Mouse (Mus musculus) limb, embryonic 11.5 days (tissue): ENCODE results near the gene Krt1. TPM values are rescaled to one million over a fixed set of nuclear protein-coding genes. Genes with fewer than 3 reads are reported as not detected.

ENCODE experiments used
- ATAC-seq: fragments of 200-750 bp; cut with Nextera tagmentation; 2 replicates; pipeline ENCODE4 v1.8.0; 2017; ENCODE audit warnings: low read depth; ENCODE audit not compliant: insufficient number of reproducible peaks, low FRiP score, low TSS enrichment
- DNase-seq: peaks from one replicate; pipeline ENCODE4 v3.0.0-alpha.2; 2015; ENCODE audit warnings: low spot score
- H3K27ac ChIP-seq: fragments of 300-500 bp; sonication (generic); replicated peaks from 2 replicates; pipeline ENCODE4 v1.5.1; 2014; ENCODE audit warnings: low read depth, mild to moderate bottlenecking, low read length
- H3K27me3 ChIP-seq: fragments of 300-500 bp; sonication (generic); 2 replicates; pipeline ENCODE4 v1.6.1; 2014; ENCODE audit warnings: mild to moderate bottlenecking, low read length, mixed read lengths; ENCODE audit not compliant: control insufficient read depth, insufficient read depth
- H3K36me3 ChIP-seq: fragments of 300-500 bp; sonication (generic); 2 replicates; pipeline ENCODE4 v1.6.1; 2014; ENCODE audit warnings: mild to moderate bottlenecking, low read length, moderate library complexity, mixed read lengths; ENCODE audit not compliant: control insufficient read depth, insufficient read depth
- H3K4me1 ChIP-seq: fragments of 300-500 bp; sonication (generic); 2 replicates; pipeline ENCODE4 v1.6.1; 2014; ENCODE audit warnings: low read length, mixed read lengths; ENCODE audit not compliant: control insufficient read depth, insufficient read depth
- H3K4me2 ChIP-seq: fragments of 300-500 bp; sonication (generic); 2 replicates; pipeline ENCODE4 v1.6.1; 2014; ENCODE audit warnings: low read depth, mild to moderate bottlenecking, moderate library complexity; ENCODE audit not compliant: severe bottlenecking
- H3K4me3 ChIP-seq: fragments of 300-500 bp; sonication (generic); 2 replicates; pipeline ENCODE4 v1.5.1; 2014; ENCODE audit warnings: low read depth, low read length
- H3K9ac ChIP-seq: fragments of 300-500 bp; sonication (generic); 2 replicates; pipeline ENCODE4 v1.6.1; 2014; ENCODE audit warnings: mild to moderate bottlenecking, low read length
- H3K9me3 ChIP-seq: fragments of 300-500 bp; sonication (generic); 2 replicates; pipeline ENCODE4 v1.6.1; 2016; ENCODE audit warnings: low read length; ENCODE audit not compliant: control insufficient read depth
- WGBS: fragments of 180-500 bp; shearing (Covaris S2); extraction: QIAGEN DNeasy Blood & Tissue Kit; methylation state at CpG from one replicate; pipeline ENCODE4 v1.1.7; 2014; 5-methylcytosine and 5-hydroxymethylcytosine counted together
- polyA plus RNA-seq: library from polyadenylated mRNA; unstranded; fragments of >200 nt; fragmentation: Nextera tagmentation; extraction: Ambion mirVana; gene quantifications from 2 replicates; pipeline ENCODE4 v1.2.1, GENCODE M21; 2014

Krt1 gene
- polyA plus RNA-seq = 0.61 and 0.75 TPM in 2 replicates

- 71% methylated on average over 6 of the region's 6 CpGs for WGBS
- ATAC-seq = no peak
- no peaks in the 10 kb centered on the region for H3K27me3 ChIP-seq
Measured at GRCm38 (mm10) chr15:101850694-101851093, at the start of gene Krt1. TSS of gene Krt1 (minus strand) at chr15:101850794.

GRCm38 (mm10) chr15:101895216-101895615 lies 44.6 kb upstream of the Krt1 start:
- no peak for ATAC-seq
- Histone ChIP-seq H3K4me1 (no peaks in the 10 kb centered on the region), H3K27me3 (no peaks in the 10 kb centered on the region), H3K27ac (no peak overlapping the region), H3K9ac (no peak overlapping the region), H3K4me2 (no peak overlapping the region), H3K4me3 (no peak overlapping the region), H3K9me3 (no peaks in the 10 kb centered on the region), H3K36me3 (no peaks in the 10 kb centered on the region)
- DNase-seq = no peak
- WGBS = 90% methylated on average over 4 of the region's 4 CpGs

More at GRCm38 (mm10) chr15:101850694-101851093, at the start of gene Krt1:
- Histone ChIP-seq H3K9ac (no peak within 1 kb of the TSS), H3K36me3 (no peaks in the 10 kb centered on the region), H3K4me2 (no peak within 1 kb of the TSS), H3K27ac (no peak within 1 kb of the TSS), H3K4me1 (no peaks in the 10 kb centered on the region), H3K9me3 (no peaks in the 10 kb centered on the region), H3K4me3 (no peak within 1 kb of the TSS)
- no peak for DNase-seq

GRCm38 (mm10) chr15:101892820-101893219 lies 42.2 kb upstream of the Krt1 start, which contains the start of gene Krt76:
TSS of gene Krt76 (minus strand) at chr15:101892920.
- 55% methylated on average over 4 of the region's 4 CpGs for WGBS
- DNase-seq (no peak), ATAC-seq (no peak)
- no peaks in the 10 kb centered on the region for H3K36me3 ChIP-seq
- no peak within 1 kb of the TSS for H3K4me2 ChIP-seq
- H3K27me3 ChIP-seq = no peaks in the 10 kb centered on the region
- H3K4me1 ChIP-seq = no peaks in the 10 kb centered on the region
- H3K9ac ChIP-seq = no peak within 1 kb of the TSS
- H3K27ac ChIP-seq = no peak within 1 kb of the TSS
- H3K9me3 ChIP-seq = no peaks in the 10 kb centered on the region
- H3K4me3 ChIP-seq = no peak within 1 kb of the TSS

GRCm38 (mm10) chr15:101879776-101880175 lies 29.2 kb upstream of the Krt1 start:
- DNase-seq (peak; percentile 66), ATAC-seq (no peak)
- 17% methylated on average over 11 of the region's 11 CpGs for WGBS

GRCm38 (mm10) chr15:101878041-101878440 lies 27.4 kb upstream of the Krt1 start:
- Histone ChIP-seq H3K27ac (no peak overlapping the region), H3K4me3 (no peak overlapping the region), H3K9ac (no peak overlapping the region), H3K4me1 (no peaks in the 10 kb centered on the region), H3K36me3 (no peaks in the 10 kb centered on the region), H3K27me3 (no peaks in the 10 kb centered on the region), H3K9me3 (no peaks in the 10 kb centered on the region), H3K4me2 (no peak overlapping the region)
- no peak for DNase-seq
- WGBS = 57% methylated on average over 2 of the region's 2 CpGs
- no peak for ATAC-seq

More at GRCm38 (mm10) chr15:101879776-101880175, 29.2 kb upstream of the Krt1 start:
- H3K4me2 ChIP-seq = no peak overlapping the region
- no peaks in the 10 kb centered on the region for H3K36me3 ChIP-seq
- H3K9ac ChIP-seq = no peak overlapping the region
- H3K27me3 ChIP-seq = no peaks in the 10 kb centered on the region
- H3K27ac ChIP-seq = no peak overlapping the region
- no peak overlapping the region for H3K4me3 ChIP-seq
- no peaks in the 10 kb centered on the region for H3K9me3 ChIP-seq
- H3K4me1 ChIP-seq = no peaks in the 10 kb centered on the region

- Histone ChIP-seq H3K4me1 (no peaks in the 10 kb centered on the region), H3K36me3 (no peaks in the 10 kb centered on the region), H3K4me2 (no peak overlapping the region), H3K9ac (no peak overlapping the region), H3K9me3 (no peaks in the 10 kb centered on the region), H3K4me3 (no peak overlapping the region), H3K27ac (no peak overlapping the region), H3K27me3 (no peaks in the 10 kb centered on the region)
- ATAC-seq (no peak), DNase-seq (no peak)
- WGBS = 78% methylated on average over 1 of the region's 1 CpGs
Measured at GRCm38 (mm10) chr15:101874383-101874782, 23.8 kb upstream of the Krt1 start.

- Histone ChIP-seq H3K4me2 (no peak overlapping the region), H3K9me3 (no peaks in the 10 kb centered on the region), H3K4me3 (no peak overlapping the region), H3K27me3 (no peaks in the 10 kb centered on the region), H3K4me1 (no peaks in the 10 kb centered on the region), H3K9ac (no peak overlapping the region), H3K36me3 (no peaks in the 10 kb centered on the region), H3K27ac (no peak overlapping the region)
- WGBS = 78% methylated on average over 4 of the region's 4 CpGs
- no peak for ATAC-seq
- DNase-seq = no peak
Measured at GRCm38 (mm10) chr15:101873231-101873630, 22.6 kb upstream of the Krt1 start.

- no peaks in the 10 kb centered on the region for H3K4me1 ChIP-seq
- H3K4me3 ChIP-seq = no peak within 1 kb of the TSS
- H3K27me3 ChIP-seq = no peaks in the 10 kb centered on the region
- H3K36me3 ChIP-seq = no peaks in the 10 kb centered on the region
- DNase-seq = no peak
- no peak for ATAC-seq
- H3K9me3 ChIP-seq = no peaks in the 10 kb centered on the region
- no peak within 1 kb of the TSS for H3K4me2 ChIP-seq
- no peak within 1 kb of the TSS for H3K9ac ChIP-seq
- no peak within 1 kb of the TSS for H3K27ac ChIP-seq
- 46% methylated on average over 6 of the region's 6 CpGs for WGBS
Measured at GRCm38 (mm10) chr15:101869431-101869830, 18.8 kb upstream of the Krt1 start, which contains the start of gene Krt77. TSS of gene Krt77 (minus strand) at chr15:101869705.

GRCm38 (mm10) chr15:101866754-101867153 lies 16.2 kb upstream of the Krt1 start:
- Histone ChIP-seq H3K27me3 (no peaks in the 10 kb centered on the region), H3K27ac (no peak overlapping the region), H3K36me3 (no peaks in the 10 kb centered on the region), H3K4me1 (no peaks in the 10 kb centered on the region), H3K4me2 (no peak overlapping the region), H3K4me3 (no peak overlapping the region), H3K9ac (no peak overlapping the region), H3K9me3 (no peaks in the 10 kb centered on the region)
- 86% methylated on average over 7 of the region's 7 CpGs for WGBS
- no peak for DNase-seq
- ATAC-seq = no peak
